Mouse (Mus musculus): ENCODE data around the gene Krtap17-1.

DNA sequence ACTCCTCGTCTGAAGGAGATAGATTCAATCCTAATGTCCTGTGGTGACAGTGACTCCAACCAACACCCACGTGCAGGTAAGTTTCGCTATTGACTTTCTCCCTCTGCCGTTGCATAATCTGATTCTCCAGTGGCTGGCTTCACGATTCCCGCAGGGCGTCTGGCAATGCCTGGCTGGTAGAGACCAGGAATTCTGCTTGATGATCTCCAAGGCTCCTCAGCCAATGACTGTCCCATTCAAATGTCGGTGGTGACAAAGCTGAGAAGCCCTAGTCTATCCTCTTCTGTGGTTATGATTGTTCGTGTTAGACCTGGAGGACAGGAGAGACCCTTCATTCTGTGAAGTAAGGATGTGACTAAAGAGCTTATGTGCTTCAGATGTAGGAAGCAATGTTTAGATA, 11.1 kb downstream of the Krtap17-1 start:
- TF ChIP-seq CTCF (IDR thresholded peaks at IDR 0.05; ENCODE audit: control insufficient read depth, insufficient read depth, low read length), result no peak
- TF ChIP-seq POLR2A (IDR thresholded peaks at IDR 0.05; ENCODE audit: borderline replicate concordance, control insufficient read depth, low read depth, low read length), result no peak

Measured in bone marrow, adult 2 months (tissue).